ENCODE assay signal across 8 mouse cellular contexts in genomic region chr15:79470583-79470982, GRCm38 (mm10). TPM values are rescaled to one million over a fixed set of nuclear protein-coding genes. Genes with fewer than 3 reads are reported as not detected.
DNase-seq lines count a peak whose midpoint lies in the region; ATAC-seq and TF ChIP-seq lines count a peak whose summit lies in the region.

No protein-coding gene starts in this region.

- peak overlapping the region; percentile 46 for H3K4me3 ChIP-seq in heart, embryonic 10.5 days
- H3K4me3 ChIP-seq in hindbrain, postnatal 0 days (ENCODE audit: low read length): peak overlapping the region; percentile 1; the same call in 1 of the 2 replicates
- H3K4me3 ChIP-seq in midbrain, embryonic 14.5 days (replicated peaks; ENCODE audit: low read depth, low read length): peak overlapping the region; percentile 13; the same call in 1 of the 2 replicates

- peak overlapping the region; percentile 24 for H3K4me2 ChIP-seq in hindbrain, postnatal 0 days (ENCODE audit: low read depth, low read length)
- peak overlapping the region; percentile 41 for H3K4me2 ChIP-seq in midbrain, embryonic 14.5 days (ENCODE audit: low read length)

- DNase-seq in heart, embryonic 10.5 days (ENCODE audit: low spot score): no peak
- DNase-seq in heart, adult 8-10 months (ENCODE audit: low spot score): no peak
- peak; percentile 12 for DNase-seq in embryo, embryonic 9.5 days (ENCODE audit: extremely low spot score)
- DNase-seq in hindbrain, postnatal 0 days (ENCODE audit: low spot score): peak; percentile 12
- DNase-seq in midbrain, embryonic 14.5 days: peak; percentile 29
- no peak for DNase-seq in layer of hippocampus, postnatal 25 days (ENCODE audit: extremely low spot score in 1 of 2, low spot score in 1 of 2)
- DNase-seq in urinary bladder, postnatal 25 days (ENCODE audit: low spot score): no peak
- DNase-seq in ovary, postnatal 14 days (ENCODE audit: low spot score): no peak

- peak overlapping the region; percentile 29; the same call in 1 of the 2 replicates for H3K27ac ChIP-seq in heart, embryonic 10.5 days
- H3K27ac ChIP-seq in hindbrain, postnatal 0 days: no peak overlapping the region
- H3K27ac ChIP-seq in midbrain, embryonic 14.5 days (replicated peaks; ENCODE audit: low read depth, low read length): no peak overlapping the region

- peaks cover 16% of the 10 kb centered on the region for H3K4me1 ChIP-seq in heart, embryonic 10.5 days
- H3K4me1 ChIP-seq in hindbrain, postnatal 0 days (ENCODE audit: insufficient read depth, low read length): no peaks in the 10 kb centered on the region
- H3K4me1 ChIP-seq in midbrain, embryonic 14.5 days (ENCODE audit: control insufficient read depth, insufficient read depth, low read length): 0 out of 2 replicates have a peak, but pooled peaks cover 8% of the 10 kb centered on the region

- WGBS in heart, embryonic 10.5 days: 27% methylated on average over 17 of the region's 17 CpGs
- WGBS in hindbrain, postnatal 0 days: 27% methylated on average over 17 of the region's 17 CpGs
- 30% methylated on average over 17 of the region's 17 CpGs for WGBS in midbrain, embryonic 14.5 days

- TF ChIP-seq CTCF in hindbrain, postnatal 0 days (IDR thresholded peaks at IDR 0.05; ENCODE audit: low read depth): no peak

- ATAC-seq in hindbrain, postnatal 0 days: no peak
- no peak for ATAC-seq in midbrain, embryonic 14.5 days (ENCODE audit: low FRiP score, low TSS enrichment)

- H3K36me3 ChIP-seq in heart, embryonic 10.5 days: no peaks in the 10 kb centered on the region
- no peaks in the 10 kb centered on the region for H3K36me3 ChIP-seq in hindbrain, postnatal 0 days (ENCODE audit: insufficient read depth, low read length)
- H3K36me3 ChIP-seq in midbrain, embryonic 14.5 days (ENCODE audit: control insufficient read depth, insufficient read depth, low read length): no peaks in the 10 kb centered on the region

- H3K27me3 ChIP-seq in heart, embryonic 10.5 days (ENCODE audit: insufficient read depth, poor library complexity, severe bottlenecking): peaks cover 12% of the 10 kb centered on the region
- H3K27me3 ChIP-seq in hindbrain, postnatal 0 days (ENCODE audit: insufficient read depth, low read length): no peaks in the 10 kb centered on the region
- no peaks in the 10 kb centered on the region for H3K27me3 ChIP-seq in midbrain, embryonic 14.5 days (ENCODE audit: control insufficient read depth, insufficient read depth, low read length)

- no peak overlapping the region for H3K9ac ChIP-seq in hindbrain, postnatal 0 days (replicated peaks; ENCODE audit: low read length)
- H3K9ac ChIP-seq in midbrain, embryonic 14.5 days (replicated peaks; ENCODE audit: low read length): no peak overlapping the region

- no peaks in the 10 kb centered on the region for H3K9me3 ChIP-seq in heart, embryonic 10.5 days
- H3K9me3 ChIP-seq in hindbrain, postnatal 0 days (ENCODE audit: low read length): no peaks in the 10 kb centered on the region
- no peaks in the 10 kb centered on the region for H3K9me3 ChIP-seq in midbrain, embryonic 14.5 days (ENCODE audit: control insufficient read depth, low read length)

RNA-seq across cellular contexts. Expression of gene Csnk1e, which starts 15.2 kb away (rescaled TPM):
- polyA plus RNA-seq in heart, embryonic 10.5 days (2016; fragmentation: Nextera tagmentation; extraction: Ambion mirVana): 87.9 and 102 TPM in 2 replicates
- total RNA-seq in heart, adult 8-10 months (2022): 10 to 100 TPM; 49.3 to 64.6 (median 56.6) TPM
- total RNA-seq in hindbrain, postnatal 0 days (2014; rRNA removed): 323 and 374 TPM in 2 replicates
- 158 and 178 TPM in 2 replicates for polyA plus RNA-seq in hindbrain, postnatal 0 days (2015; fragmentation: Nextera tagmentation; extraction: Ambion mirVana)
- polyA plus RNA-seq in midbrain, embryonic 14.5 days (2014; fragmentation: Nextera tagmentation; extraction: Ambion mirVana): 225 and 226 TPM in 2 replicates
- total RNA-seq in layer of hippocampus, postnatal 25 days (2021): 100 to 1,000 TPM; 110 to 121 TPM

RNA-seq across cellular contexts. Expression of gene Kcnj4, which starts 34.5 kb away (rescaled TPM):
- 0.06 TPM in 1 of 2 replicates, not detected in the other for polyA plus RNA-seq in heart, embryonic 10.5 days (2016; fragmentation: Nextera tagmentation; extraction: Ambion mirVana)
- total RNA-seq in heart, adult 8-10 months (2022): 1 to 10 TPM in 3 of 4 experiments, under 1 TPM in 1; 0.92 to 1.6 (median 1.4) TPM
- total RNA-seq in hindbrain, postnatal 0 days (2014; rRNA removed): 0.50 and 0.94 TPM in 2 replicates
- not detected in 2 replicates for polyA plus RNA-seq in hindbrain, postnatal 0 days (2015; fragmentation: Nextera tagmentation; extraction: Ambion mirVana)
- polyA plus RNA-seq in midbrain, embryonic 14.5 days (2014; fragmentation: Nextera tagmentation; extraction: Ambion mirVana): 0.23 TPM in 1 of 2 replicates, not detected in the other
- 10 to 100 TPM; 85.0 to 86.9 TPM for total RNA-seq in layer of hippocampus, postnatal 25 days (2021)

RNA-seq across cellular contexts. Expression of gene Kdelr3, which starts 45.6 kb away (rescaled TPM):
- 29.8 and 40.5 TPM in 2 replicates for polyA plus RNA-seq in heart, embryonic 10.5 days (2016; fragmentation: Nextera tagmentation; extraction: Ambion mirVana)
- total RNA-seq in heart, adult 8-10 months (2022): 1 to 10 TPM; 4.3 to 5.2 (median 4.5) TPM
- total RNA-seq in hindbrain, postnatal 0 days (2014; rRNA removed): 6.4 and 9.6 TPM in 2 replicates
- 8.1 and 9.5 TPM in 2 replicates for polyA plus RNA-seq in hindbrain, postnatal 0 days (2015; fragmentation: Nextera tagmentation; extraction: Ambion mirVana)
- 5.4 and 7.1 TPM in 2 replicates for polyA plus RNA-seq in midbrain, embryonic 14.5 days (2014; fragmentation: Nextera tagmentation; extraction: Ambion mirVana)
- total RNA-seq in layer of hippocampus, postnatal 25 days (2021): under 1 TPM; 0.37 to 0.68 TPM

Comparison
In these comparisons a context has a peak if more than half of its experiments do, and no peak if none do; other contexts are left out.
1. DNase-seq: peak in embryo, embryonic 9.5 days (single experiment), hindbrain, postnatal 0 days (single experiment) and midbrain, embryonic 14.5 days (single experiment); none in heart, embryonic 10.5 days (single experiment), heart, adult 8-10 months (single experiment), layer of hippocampus, postnatal 25 days (0 of 2), urinary bladder, postnatal 25 days (single experiment) and ovary, postnatal 14 days (single experiment).
2. RNA of gene Kcnj4, which starts 34.5 kb away (total RNA-seq): 85.0 to 86.9 TPM in layer of hippocampus, postnatal 25 days; 0.92 to 1.6 TPM in heart, adult 8-10 months and 0.50 to 0.94 TPM in hindbrain, postnatal 0 days; every median in the first group is over 10 times any median in the second.
3. Peak in every context shown above with its lines, with median percentiles within 50 percentile points of each other: H3K4me3 ChIP-seq.